Mouse (Mus musculus) induced T-regulatory cell, adult 2 months (primary cell): ENCODE measurements at regions not wholly inside any gene's neighbourhood (a gene's known extent, or its start where the extent isn't known, plus 50 kb on each side); places are given as distances from the start of the nearest gene placed in this dataset.

Experiments
- DNase-seq: peaks from one replicate; pipeline ENCODE4 v3.0.0-alpha.2; 2012; ENCODE audit warnings: low read depth

DNA sequence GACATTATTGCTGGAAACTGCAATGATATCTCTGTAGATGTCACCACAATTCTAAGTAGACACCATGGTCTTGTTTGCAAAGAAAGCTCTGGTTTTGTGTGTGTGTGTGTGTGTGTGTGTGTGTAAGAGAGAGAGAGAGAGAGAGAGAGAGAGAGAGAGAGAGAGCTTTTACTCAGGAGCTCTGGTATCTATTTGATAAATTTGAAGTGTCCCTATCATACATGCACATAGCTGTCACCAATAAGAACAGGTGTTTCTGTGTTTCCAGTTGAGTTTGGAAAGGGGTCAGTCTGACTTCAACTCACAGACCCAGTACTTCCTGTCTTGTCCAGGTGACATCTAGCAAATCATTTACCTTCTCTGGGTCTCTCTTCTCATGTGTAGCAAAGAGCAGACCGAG is 169.7 kb upstream of the Serpine2 start:
- DNase-seq, result no peak

DNA sequence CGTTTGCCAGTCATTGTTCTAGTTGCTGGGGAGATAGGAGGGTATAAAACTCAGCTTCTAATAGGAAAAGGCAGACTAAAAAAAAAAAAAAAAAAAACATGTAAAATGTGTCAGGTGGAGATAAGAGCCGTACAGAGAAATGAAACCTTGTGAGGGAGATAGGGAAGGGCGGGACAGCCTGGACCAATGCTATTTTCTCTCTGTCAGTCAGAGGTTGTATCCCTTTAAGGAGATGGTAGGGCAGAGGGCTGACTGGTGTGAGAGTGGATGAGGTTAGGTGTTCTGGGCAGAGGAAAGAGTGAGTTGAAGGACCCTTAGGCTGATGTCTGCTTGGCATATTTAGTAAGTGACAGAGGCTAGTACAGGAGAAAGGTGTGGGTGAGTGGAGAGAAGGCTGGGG is 169.2 kb upstream of the Serpine2 start:
- no peak for DNase-seq

DNA sequence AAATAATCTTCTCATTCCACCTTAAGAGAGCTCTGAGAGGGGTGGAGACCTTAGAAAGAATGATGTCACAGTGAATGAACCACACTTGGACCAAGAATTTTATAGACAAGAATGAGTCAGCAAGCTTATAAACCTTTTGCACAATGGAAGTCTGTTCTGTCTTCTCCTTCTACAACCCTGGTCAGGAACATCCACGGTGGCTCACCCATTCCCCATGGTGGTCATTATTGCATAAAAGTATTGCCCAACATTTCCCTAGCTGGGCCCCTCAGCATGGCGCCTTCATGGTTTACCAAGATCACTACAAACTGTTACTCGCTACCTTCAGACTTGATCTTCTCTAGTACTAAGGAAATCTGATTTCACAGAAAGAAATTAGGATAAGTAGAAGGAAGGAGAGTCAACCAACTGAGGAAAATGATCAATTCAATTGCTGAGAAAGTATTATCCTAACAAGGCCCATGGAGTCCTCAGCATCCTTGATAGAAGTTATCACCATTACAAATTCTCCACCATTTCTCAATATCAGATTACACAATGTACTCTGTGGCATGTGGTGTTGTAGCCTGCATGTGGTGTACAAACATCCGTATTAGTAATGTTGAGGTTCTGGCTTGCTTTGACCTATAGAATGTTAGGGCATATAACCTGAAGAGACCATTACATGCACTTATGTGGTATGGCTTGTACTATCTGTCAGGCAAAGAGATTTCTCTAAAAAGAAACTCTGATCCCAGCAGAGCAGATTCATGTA is 165.1 kb upstream of the Serpine2 start:
- DNase-seq, result no peak

DNA sequence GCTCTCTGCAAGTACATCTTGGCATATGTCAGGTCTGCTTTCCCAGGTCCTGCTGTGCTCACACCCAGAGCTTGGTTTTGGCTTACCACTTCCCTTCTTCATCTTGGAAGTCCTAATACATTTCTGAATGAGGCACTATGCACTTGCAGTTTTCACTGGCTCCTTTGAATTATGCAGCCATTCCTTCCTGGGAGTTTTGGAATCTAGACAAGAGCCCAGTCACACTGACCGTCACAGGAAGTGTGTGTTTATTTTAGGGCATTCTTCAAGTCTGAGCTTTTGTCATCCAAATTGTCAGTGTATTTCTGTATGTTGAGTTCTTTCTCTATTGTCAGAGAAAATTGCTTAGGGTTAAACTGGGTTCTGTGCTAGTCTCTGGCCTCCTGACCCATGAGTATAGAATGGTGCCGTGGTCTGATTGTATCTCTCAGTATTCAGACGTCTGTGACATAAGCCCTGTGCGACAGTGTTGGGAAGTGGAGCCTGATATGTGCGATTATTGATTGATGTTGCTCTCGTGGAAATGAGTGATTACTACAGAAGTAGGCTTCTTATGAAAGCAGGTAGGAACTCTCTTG is 162.6 kb upstream of the Serpine2 start:
- DNase-seq, result no peak

DNA sequence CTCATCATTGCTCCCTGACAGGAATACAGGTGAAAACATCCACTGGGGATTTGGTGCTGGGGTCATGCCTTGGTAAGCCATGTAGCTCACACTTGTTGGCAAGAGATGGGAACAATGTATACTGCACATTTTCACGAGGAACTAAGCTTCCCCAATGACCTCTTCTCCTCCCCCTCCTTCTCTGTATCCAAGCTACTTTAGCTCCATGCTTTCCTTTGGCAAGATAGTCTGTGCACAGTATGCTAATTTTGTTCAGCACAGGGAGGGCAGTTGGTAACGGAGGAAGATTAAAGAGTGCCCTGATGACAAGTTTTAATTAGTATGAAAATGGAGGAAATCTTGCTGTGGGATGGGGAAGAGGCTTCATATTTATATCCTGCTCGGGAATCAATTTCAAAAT is 160.9 kb upstream of the Serpine2 start:
- no peak for DNase-seq

DNA sequence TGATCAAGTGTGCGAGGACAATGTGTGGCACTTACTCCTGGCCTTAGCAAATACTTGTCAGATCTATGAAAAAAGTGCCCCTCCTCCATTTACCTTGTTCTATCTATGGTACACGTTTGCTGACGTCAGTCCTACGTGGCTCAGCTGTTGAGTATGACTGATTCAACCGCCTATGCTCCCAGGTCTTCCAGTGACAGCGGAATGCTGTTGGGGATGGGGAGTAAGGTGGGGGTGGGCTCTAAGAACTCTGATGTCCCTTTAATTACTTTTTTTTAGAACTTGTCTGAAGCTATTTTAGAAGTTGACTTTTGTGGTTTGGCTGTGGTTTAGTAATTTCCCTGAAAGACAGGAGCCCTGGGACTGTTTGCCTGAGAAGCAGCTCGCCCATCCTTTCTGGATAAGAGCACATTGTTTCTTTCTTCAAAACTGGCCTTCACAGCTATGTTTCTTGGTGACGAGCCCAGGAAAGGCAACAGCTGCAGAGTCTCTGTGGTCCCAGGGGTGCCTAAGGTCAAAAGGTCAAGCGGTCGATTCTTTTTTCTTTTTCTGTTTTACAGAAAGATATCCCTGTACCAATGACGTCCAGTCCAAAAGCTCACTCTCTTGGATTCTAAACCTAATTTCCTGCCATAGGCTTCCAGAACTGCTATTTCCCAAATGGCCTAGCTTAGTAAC is 157.5 kb upstream of the Serpine2 start:
- DNase-seq, result peak; percentile 10

DNA sequence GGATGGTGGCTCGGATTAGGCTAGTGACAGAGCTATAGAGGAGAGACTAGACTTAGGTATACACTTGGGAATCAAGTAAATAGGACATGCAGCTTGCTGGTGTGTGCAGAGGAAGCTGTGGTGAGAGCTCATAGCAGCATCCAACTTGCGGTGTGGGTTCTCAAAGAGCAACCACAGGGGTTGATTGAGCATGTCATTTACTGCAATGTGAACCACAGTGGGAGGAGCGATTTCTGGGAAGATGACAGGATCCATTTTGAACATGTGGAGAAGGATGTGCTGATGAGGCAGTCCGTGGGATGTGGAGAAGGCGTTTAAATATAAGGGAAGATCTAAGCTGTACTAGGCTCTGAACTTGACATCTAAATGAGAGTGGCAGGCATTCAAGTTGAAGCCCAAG is 154.5 kb upstream of the Serpine2 start:
- DNase-seq, result peak; percentile 20

DNA sequence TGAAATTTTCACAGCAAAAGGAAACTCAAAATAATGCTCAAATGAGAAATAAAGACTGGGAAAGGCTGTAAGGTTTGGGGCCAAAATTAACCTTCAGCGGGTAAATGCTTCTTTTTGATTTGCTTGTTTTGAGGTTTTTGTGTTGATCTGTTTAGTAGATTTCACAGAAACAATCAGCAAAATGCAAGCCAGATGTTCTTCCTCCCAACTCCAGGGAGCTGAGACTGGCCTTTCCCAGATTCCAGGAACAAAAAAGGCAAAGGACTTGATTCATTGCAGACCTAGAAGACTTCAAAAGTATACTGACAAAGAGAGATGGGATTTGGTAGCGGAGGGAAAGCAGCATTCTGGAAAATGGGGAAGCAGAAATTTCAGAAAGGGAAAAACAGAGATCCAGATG is 153.6 kb upstream of the Serpine2 start:
- DNase-seq, result no peak

DNA sequence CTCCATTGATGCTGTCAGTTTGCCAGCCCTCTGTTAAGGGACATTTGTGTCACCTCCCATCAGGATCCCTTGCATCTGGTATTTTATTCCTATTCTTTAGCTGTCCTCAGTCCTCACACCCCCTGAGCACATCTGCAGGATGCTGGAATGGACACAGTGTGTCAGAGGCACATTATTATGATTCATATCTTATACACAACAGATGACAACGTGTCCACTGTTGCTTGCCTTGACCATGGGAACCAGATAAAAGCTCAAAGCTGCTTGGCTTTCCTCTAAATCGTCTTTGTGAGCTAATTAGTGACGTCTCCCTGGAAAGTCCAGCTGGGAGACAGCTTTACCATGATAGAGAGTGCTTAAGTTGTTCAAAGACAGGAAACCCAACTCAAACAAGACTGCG is 149.7 kb upstream of the Serpine2 start:
- no peak for DNase-seq

DNA sequence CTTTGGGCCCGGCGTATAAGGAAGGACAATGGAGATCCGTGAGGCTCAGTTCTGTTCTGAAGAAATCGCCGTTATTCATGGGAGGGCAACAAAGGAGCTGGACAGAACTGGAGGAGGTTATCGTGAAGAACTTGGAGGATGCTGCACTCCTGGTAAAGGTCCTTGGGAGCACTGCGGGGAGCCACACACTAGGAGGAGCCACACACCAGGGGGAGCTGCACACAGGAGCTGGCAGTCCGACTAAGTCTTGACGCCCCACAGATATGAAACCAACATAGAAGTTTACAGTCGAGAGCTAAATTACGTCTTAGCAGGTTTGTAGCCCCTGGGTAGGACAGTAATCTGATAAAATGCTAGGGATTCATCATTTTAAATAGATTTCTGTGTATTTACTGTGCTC is 138.1 kb upstream of the Serpine2 start:
- peak; percentile 14 for DNase-seq

DNA sequence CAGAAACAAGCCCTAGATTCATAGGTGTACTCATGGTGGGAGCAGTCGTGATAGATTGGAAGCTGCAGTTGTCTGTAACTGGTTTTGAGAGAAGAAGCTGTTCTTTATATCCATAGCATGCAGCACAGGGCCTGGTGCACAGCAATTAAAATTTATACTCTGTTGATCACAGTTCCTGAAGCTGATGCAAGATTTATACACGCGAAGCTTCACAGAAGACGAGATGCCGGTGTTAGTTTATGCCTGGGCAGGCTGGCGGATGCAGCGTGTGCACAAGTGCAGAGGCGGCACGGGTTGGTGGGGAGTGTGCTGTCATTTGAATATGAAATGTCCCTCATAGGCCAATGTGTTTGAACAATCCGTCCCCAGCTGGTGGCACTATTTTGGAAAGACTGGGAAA is 136.9 kb upstream of the Serpine2 start:
- no peak for DNase-seq

DNA sequence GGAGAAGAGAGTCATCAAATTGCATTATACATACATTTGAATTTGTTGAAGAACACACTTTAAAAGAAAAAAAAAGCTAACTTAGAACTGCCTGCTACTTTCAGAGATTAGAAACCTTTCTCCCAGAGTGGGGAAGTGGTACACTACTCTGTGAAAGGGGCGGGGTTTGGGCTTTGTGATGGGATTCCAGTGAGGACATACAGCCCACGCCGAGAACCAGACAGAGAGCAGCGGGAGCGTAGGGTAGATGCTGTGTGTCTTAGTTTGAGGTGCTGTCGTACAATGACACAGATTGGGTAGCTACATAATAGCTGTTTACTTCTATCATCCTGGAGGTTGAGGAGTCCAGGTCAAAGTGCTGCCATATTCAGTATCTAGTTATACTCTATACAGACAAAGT is 136.5 kb upstream of the Serpine2 start:
- DNase-seq, result no peak

DNA sequence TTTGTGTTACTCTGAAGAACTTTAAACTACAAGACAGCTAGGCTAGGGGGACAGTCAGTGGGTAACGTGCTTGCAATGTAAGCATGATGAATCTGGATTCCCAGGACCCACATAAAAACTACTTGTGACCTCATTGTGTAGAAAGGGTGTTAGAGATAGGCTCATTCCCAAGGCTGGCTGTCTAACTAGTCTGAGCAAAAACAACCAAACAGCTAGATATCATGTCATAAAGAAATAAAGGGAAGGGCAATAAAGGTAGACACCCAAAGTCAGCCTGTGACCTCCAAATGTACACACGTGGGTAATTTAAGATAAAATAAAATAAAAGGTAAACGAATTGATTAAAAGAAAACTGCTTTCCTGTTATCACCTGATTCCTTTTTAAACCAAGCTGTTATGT is 123.7 kb upstream of the Serpine2 start:
- DNase-seq, result no peak

DNA sequence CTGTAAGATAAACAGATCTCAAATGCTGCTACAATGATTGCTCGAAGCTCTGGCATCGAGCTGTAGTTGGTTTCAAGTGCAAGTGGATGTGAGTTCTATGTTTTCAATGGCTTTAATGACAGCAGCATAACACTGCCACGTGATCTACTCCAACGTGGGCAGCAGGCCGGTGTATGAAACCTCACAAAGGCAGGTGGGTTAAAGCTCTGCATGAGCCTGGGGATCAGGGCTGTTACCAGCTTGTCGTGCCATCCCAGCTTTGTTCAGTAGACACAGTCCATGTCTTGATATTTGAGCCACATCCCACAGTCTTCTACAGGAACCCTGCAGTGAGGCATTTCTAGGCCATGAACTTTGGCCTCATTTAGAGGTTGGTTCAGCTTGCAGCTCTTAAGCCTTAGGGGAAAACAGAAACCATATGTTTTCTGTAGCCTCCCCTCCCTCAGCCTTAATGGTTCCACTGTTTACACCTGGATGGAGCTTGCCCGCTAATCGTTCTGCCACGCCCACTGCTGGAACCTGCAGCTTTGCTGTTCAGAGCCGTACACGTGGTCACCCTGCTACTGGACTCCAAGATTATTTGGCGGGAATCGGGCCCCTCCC is 121.8 kb upstream of the Serpine2 start:
- no peak for DNase-seq

DNA sequence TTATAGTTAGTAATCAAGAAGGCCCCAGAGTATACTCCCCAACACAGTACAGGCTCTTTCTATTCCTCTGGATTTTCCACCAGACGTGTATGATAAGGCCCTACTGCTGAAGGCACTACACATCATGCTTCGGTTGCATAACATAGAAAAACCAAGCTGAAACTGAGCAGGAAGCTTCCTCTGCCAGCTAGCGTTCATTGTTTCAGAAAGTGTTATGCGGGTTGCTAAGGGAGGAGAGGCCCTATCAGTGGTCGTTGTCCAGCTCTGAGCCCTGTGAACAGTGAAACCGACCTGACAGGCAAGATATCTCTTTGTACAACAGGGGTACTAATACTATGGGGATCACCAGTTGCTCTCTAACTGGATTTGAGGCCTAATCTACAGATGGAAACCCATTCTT is 118.9 kb upstream of the Serpine2 start:
- DNase-seq, result no peak

DNA sequence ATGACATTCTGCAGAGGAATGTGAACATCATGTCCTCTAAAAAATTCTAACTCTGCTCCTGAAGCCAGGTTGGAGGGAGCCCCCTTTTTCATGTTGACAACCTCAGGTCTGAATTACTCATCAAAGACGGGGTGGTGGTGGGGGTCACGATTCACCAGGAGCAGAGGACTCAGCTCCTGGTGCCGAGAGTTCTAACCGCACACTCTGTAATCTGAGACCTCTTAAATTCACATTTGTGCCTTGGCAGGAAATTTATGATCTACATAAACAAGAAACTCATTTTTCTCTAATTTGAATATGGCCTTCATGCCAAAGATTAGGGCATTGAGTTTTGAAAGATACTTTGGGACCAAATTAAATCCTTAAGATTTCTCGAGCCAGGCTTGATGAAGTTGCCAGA is 117.2 kb upstream of the Serpine2 start:
- DNase-seq, result no peak

DNA sequence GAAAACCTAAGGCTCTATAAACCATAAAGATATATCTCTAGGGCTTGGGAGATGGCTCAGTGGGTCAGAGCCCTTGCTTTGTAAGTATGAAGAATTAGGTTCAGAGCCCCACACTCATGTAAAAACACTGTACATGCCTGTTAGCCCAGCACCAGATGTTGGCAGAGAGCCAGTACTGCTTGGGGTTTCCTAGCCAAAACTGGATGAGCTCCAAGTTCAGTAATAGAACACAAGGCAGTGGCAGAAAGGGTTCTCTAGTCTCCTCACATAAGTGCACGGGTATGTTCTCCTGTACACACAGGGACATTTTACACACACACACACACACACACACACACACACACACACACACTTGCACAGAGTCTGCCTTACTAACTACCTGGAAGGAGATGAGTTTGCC is 95.1 kb upstream of the Serpine2 start:
- DNase-seq, result no peak

DNA sequence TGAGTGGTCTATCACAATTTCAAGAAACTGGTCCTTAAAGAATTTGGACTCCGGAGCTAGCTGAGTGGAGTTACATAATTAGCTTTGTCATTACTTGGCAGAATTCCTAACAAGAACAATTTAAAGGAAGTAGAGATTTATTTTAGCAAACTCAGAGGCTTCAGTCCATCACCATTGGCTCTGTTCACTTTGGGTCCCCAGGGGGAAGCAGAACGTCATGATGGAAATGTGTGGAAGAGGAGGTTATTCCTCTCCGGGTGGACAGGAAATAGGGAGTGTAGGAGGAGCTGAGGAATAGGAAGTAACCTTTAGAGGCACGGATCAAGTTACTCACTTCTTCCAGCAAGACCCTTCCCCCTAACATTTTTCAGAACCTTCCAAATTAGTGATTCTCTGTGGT is 83.3 kb upstream of the Serpine2 start:
- no peak for DNase-seq

DNA sequence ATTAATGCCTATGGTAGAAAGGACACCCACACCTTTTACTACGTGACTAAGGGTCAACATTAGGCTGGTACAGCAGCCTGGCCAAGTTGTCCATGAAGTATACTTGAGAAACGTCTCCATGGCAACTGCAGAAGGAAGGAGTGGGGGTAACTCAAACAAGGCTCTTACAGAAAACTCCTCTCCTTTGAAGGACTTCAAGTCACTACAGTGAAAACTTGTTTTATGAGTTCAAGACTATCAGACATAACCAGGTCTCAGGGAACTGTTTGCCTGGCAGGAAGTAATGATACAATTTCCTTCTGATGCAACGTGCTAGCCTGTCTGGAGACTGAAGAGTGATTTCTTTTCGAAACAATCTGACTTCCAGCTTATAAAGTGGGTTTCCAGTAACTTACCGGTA is 71.5 kb upstream of the Serpine2 start:
- DNase-seq, result no peak

DNA sequence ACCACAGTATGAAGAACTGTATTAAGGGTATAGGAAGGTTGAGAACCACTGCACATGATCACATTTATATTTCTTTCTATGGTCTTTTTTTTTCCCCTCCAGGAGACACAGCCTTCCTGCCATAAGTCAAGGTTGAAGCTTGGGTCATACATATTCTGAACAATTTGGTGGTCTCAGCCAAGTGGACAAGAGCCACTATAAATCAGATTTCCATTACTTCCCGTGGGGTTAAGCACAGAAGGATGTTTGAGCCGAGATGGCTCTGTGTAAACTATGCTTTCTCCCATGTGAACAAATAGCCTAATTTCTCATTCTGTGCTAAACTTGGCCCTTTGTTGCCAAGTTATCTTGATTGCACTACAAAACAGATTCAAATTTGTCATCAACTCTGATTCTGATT is 66.8 kb upstream of the Serpine2 start:
- DNase-seq, result no peak

DNA sequence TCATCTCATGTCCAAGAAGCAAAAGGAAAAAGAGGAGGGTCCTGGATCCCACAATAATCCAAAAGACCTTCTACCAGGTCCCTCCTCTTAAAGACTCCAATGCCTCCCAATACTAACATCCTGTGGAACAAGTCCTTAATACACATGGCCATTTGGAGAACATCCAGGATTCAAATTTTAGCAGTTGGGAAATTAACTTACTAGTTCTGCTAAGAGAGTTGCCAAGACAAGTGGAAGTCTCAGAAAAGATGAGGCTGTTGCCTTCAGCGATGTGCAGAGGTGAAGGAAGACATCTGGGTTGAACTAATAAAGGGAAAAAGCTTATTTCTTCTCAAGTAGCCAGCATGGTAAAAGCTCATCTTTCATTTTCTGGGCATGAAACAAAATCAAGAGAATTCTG is 64.8 kb upstream of the Serpine2 start:
- DNase-seq, result no peak

DNA sequence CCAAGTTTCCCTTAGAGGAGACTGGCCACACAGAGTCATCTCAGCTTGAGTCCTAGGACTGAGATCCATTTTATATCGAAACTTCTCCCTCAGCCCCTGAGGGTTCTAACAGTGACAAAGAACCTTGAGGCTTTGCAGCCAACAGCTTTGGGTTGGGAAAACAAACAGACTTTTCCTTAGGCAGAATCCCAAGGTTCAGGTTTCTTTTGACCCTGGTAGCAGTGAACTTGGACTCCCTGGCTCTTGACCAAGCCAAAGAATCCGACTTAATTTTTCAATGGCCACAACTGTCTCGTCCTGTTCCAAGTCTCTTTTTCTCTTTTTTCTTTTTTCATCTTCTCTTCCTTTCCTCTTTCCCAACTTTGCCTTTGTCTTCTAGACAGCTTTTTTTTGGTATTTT is 60.9 kb upstream of the Serpine2 start:
- no peak for DNase-seq

DNA sequence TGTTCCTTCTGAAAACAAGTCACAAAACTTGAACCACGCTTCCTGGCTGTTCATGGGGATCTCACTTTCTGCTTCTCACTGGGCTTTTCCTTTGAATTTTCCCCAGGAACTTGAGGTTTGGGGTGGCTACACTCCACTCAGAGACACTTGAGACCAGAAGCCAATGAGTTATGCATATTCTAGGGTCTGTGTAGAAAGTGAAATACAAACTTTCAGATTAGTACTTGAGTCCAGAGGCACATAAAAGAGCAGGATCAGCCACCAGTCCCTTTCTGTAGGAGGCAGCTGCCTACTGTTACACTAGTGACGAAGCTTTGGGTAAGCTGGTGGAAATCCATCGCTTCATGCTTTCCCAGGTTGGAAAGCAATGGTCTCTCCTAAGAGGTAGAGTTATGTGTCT is 60.4 kb upstream of the Serpine2 start:
- no peak for DNase-seq
